Mouse (Mus musculus): ENCODE data around the gene Mrgprb2. TPM values are rescaled to one million over a fixed set of nuclear protein-coding genes. Genes with fewer than 3 reads are reported as not detected.

The Mrgprb2 gene
- 0.08 TPM in 1 of 2 replicates, not detected in the other for total RNA-seq (2014; rRNA removed)
- 0.09 TPM in 1 of 2 replicates, not detected in the other for polyA plus RNA-seq (2015; fragmentation: Nextera tagmentation; extraction: Ambion mirVana)

GRCm38 (mm10) chr7:48557986-48558385 lies at the start of gene Mrgprb2:
Gene Mrgprb2, minus strand, starts transcription at chr7:48558086.
- Histone ChIP-seq H3K4me3 (ENCODE audit: low read depth, low read length) (no peak within 1 kb of the TSS), H3K36me3 (ENCODE audit: insufficient read depth) (no peaks in the 10 kb centered on the region), H3K9me3 (ENCODE audit: low read length) (no peaks in the 10 kb centered on the region), H3K9ac (no peak within 1 kb of the TSS), H3K27me3 (ENCODE audit: insufficient read depth, low read length) (no peaks in the 10 kb centered on the region), H3K4me2 (ENCODE audit: low read depth) (no peak within 1 kb of the TSS), H3K27ac (ENCODE audit: low read depth, low read length) (no peak within 1 kb of the TSS), H3K4me1 (ENCODE audit: insufficient read depth) (no peaks in the 10 kb centered on the region)
- TF ChIP-seq CTCF (IDR thresholded peaks at IDR 0.05; ENCODE audit: low read depth), result no peak
- ATAC-seq, result no peak
- no peak for DNase-seq

Other genes with a start within 250 kb of the Mrgprb2 start
- gene Mrgprb8, start 169.6 kb downstream of the Mrgprb2 start, total RNA-seq (2014; rRNA removed), result not detected in 2 replicates
- not detected in 2 replicates for gene Mrgprb8, start 169.6 kb downstream of the Mrgprb2 start, polyA plus RNA-seq (2015; fragmentation: Nextera tagmentation; extraction: Ambion mirVana)
- gene Mrgprb1, start 101.7 kb downstream of the Mrgprb2 start, total RNA-seq (2014; rRNA removed), result 0.08 TPM in 1 of 2 replicates, not detected in the other
- gene Mrgprb1, start 101.7 kb downstream of the Mrgprb2 start, polyA plus RNA-seq (2015; fragmentation: Nextera tagmentation; extraction: Ambion mirVana), result 0.28 TPM in 1 of 2 replicates, not detected in the other
- 0.08 TPM in 1 of 2 replicates, not detected in the other for gene Mrgprx2, start 58.8 kb downstream of the Mrgprb2 start, total RNA-seq (2014; rRNA removed)
- not detected in 2 replicates for gene Mrgprx2, start 58.8 kb downstream of the Mrgprb2 start, polyA plus RNA-seq (2015; fragmentation: Nextera tagmentation; extraction: Ambion mirVana)
- gene Mrgprb3, start 85.7 kb upstream of the Mrgprb2 start, total RNA-seq (2014; rRNA removed), result not detected in 2 replicates
- gene Mrgprb3, start 85.7 kb upstream of the Mrgprb2 start, polyA plus RNA-seq (2015; fragmentation: Nextera tagmentation; extraction: Ambion mirVana), result not detected in 2 replicates
- gene Zdhhc13, start 230.9 kb upstream of the Mrgprb2 start, total RNA-seq (2014; rRNA removed), result 55.9 and 58.9 TPM in 2 replicates
- 25.0 and 28.3 TPM in 2 replicates for gene Zdhhc13, start 230.9 kb upstream of the Mrgprb2 start, polyA plus RNA-seq (2015; fragmentation: Nextera tagmentation; extraction: Ambion mirVana)

All from forebrain, postnatal 0 days (tissue).